Mouse (Mus musculus) spleen, adult 18-20 months (tissue): ENCODE results near the gene L3mbtl1.
A peak's percentile ranks its signal among the peaks of the same experiment; 100 is the strongest.
"Not testable (repeated sequence)": the region's sequence is repeated elsewhere in the genome, so short reads cannot be mapped to it uniquely, and the experiment has no call there.

Experiments
- DNase-seq, 2 experiments: peaks; one replicate each; pipeline ENCODE4 v3.0.0; 2022; ENCODE audit warnings: mixed read lengths in 2 of 2

Gene L3mbtl1

GRCm38 (mm10) chr2:162943148-162943846, at the start of gene L3mbtl1:
L3mbtl1 (plus strand) TSS chr2:162943472.
- DNase-seq: no peak

- DNase-seq: not testable (repeated sequence)
Measured at GRCm38 (mm10) chr2:162899256-162899655, 44.0 kb upstream of the L3mbtl1 start.

- no peak for DNase-seq
Measured at GRCm38 (mm10) chr2:162899880-162900589, 43.2 kb upstream of the L3mbtl1 start.

GRCm38 (mm10) chr2:162900590-162900916, 42.7 kb upstream of the L3mbtl1 start:
- no peak for DNase-seq

GRCm38 (mm10) chr2:162905902-162906301, 37.4 kb upstream of the L3mbtl1 start:
- DNase-seq: no peak

DNA sequence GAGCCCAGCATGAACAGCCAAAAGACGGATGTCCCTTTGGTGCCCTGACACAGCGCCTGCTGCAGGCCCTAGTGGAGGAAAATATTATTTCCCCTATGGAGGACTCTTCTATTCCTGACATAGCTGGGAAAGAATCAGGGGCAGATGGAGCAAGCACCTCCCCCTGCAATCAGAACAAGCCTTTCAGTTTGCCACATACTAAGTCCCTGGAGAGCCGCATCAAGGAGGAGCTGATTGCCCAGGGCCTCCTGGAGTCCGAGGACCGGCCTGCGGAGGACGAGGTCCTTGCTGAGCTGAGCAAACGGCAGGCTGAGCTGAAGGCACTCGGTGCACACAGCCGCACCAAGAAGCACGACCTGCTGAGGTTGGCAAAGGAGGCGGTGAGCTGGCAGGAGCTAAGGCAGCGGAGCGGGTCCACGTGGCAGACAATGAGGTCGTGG, 35.2 kb upstream of the L3mbtl1 start:
- no peak for DNase-seq

GRCm38 (mm10) chr2:162914040-162914439, 29.2 kb upstream of the L3mbtl1 start:
- no peak for DNase-seq

- no peak for DNase-seq
Measured at GRCm38 (mm10) chr2:162914519-162914918, 28.8 kb upstream of the L3mbtl1 start.

GRCm38 (mm10) chr2:162919926-162920325, 23.3 kb upstream of the L3mbtl1 start:
- no peak for DNase-seq

DNA sequence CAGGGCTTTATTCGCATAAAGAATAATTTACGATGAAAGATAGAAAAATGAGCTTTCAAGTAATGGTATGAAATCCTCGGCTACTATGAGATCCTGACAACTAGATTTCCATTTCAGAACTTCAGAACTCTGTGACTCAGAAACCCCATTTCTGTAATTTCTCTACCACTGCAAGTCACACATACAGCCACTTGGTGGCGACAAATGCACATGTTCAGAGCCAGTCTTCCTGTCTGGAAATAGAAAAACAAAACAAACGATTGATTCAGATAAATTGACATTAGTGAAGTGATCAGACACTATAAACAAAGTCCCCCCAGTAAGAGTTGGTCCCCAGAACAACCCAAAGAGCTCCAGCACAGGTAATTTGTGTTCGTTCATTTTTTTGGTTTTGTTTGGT, 21.1 kb upstream of the L3mbtl1 start:
- peak in 1 of 2 experiments; percentile 48 for DNase-seq

GRCm38 (mm10) chr2:162922834-162923233, 20.4 kb upstream of the L3mbtl1 start:
- DNase-seq: no peak

- no peak for DNase-seq
Measured at GRCm38 (mm10) chr2:162924126-162924525, 19.1 kb upstream of the L3mbtl1 start.

- no peak for DNase-seq
Measured at GRCm38 (mm10) chr2:162927918-162928585, 15.2 kb upstream of the L3mbtl1 start.

- no peak for DNase-seq
Measured at GRCm38 (mm10) chr2:162929704-162930103, 13.6 kb upstream of the L3mbtl1 start.

GRCm38 (mm10) chr2:162930516-162931122, 12.7 kb upstream of the L3mbtl1 start:
- DNase-seq: no peak

DNA sequence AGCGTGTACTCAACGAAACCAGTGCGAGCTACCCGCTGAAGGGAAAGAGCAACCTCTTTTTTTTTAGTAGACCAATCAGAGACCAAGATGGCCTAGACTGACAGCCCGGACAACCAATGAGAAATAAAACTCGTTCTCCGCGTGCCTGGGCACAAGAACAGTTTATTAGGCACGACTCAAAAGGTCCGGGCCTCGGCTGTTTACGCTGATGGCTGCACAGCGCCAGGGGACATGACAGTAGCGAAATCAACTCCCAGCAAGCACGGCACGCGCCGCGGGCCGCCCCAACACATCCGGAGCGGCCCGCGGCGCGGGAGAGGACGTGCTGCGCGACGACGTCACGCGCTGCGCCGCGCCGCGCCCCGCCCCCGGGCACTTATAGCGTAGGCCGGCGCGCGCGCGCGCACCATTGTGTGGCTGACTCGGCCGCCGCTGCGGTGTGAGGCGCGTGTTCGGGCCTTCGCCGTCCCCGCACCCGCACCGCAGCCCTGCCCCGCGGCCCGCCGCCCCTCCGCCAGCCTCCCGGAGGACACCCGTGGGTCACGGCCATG, 12.1 kb upstream of the L3mbtl1 start, which contains the start of gene Srsf6:
Gene Srsf6, plus strand, starts transcription at position 406 of the 551 bp plus-strand sequence.
- peak; percentile 78 to 89 for DNase-seq

- peak; percentile 60 to 64 for DNase-seq
Measured at GRCm38 (mm10) chr2:162931674-162932650, 11.3 kb upstream of the L3mbtl1 start.

DNA sequence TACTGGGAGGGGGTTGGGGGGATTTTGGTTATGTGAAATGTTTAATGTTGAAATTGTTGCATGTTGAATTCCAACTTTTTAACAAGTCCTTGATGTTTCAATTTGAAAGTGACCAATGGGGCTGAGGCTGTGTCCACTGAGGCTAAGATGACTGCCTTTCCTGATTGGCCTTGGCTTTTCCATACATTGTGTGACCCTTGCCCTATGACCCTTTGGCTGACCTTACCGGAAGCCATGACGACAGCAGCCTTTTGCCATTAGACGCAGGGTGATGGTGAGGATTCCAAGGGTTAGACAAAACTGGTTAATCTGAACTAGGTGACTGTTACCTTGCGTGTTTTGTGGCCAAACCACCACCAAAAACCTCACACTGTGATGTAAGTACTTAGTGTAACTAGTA, 10.6 kb upstream of the L3mbtl1 start:
- DNase-seq: peak in 1 of 2 experiments; percentile 22

- no peak for DNase-seq
Measured at GRCm38 (mm10) chr2:162934421-162934820, 8.9 kb upstream of the L3mbtl1 start.

- no peak for DNase-seq
Measured at GRCm38 (mm10) chr2:162935700-162936099, 7.6 kb upstream of the L3mbtl1 start.

GRCm38 (mm10) chr2:162939562-162939961, 3.7 kb upstream of the L3mbtl1 start:
- no peak for DNase-seq

- DNase-seq: no peak
Measured at GRCm38 (mm10) chr2:162943931-162944330, 659 bp downstream of the L3mbtl1 start.
